Mouse (Mus musculus): ENCODE measurements at regions not wholly inside any gene's neighbourhood (a gene's known extent, or its start where the extent isn't known, plus 50 kb on each side); places are given as distances from the start of the nearest gene placed in this dataset.

DNA sequence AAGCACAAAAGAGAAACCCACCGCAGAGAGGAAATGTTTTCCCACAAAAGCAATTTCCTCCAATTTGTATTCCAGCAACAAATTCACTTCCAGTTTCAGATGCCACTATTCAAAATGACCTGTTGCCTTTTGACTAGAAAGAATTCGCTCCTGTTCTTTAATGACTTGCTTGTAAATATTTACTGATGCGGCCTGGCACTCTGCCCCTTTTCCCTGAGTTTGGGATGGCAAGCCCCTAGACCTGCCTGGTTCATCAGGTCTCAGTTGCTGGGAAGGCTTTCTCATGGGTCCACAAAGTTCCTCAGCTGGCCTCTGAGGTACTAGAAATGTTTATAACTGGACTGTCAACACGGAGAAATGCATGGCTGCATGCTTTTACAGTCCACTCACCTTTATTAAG is 161.7 kb upstream of the Phactr1 start:
- TF ChIP-seq GATA1 (IDR thresholded peaks at IDR 0.05; ENCODE audit: borderline replicate concordance, low read length) (no peak), FLI1 (IDR thresholded peaks at IDR 0.05; ENCODE audit: low read length) (no peak)
